Mouse (Mus musculus) brain, adult 2 months (tissue): ENCODE data around the gene Ppm1k.
"Not testable (repeated sequence)": the region's sequence is repeated elsewhere in the genome, so short reads cannot be mapped to it uniquely, and the experiment has no call there.

Source experiments
- DNase-seq: peaks from one replicate; pipeline ENCODE4 v3.0.0; 2011; ENCODE audit warnings: low read depth, low spot score

Gene Ppm1k

DNA sequence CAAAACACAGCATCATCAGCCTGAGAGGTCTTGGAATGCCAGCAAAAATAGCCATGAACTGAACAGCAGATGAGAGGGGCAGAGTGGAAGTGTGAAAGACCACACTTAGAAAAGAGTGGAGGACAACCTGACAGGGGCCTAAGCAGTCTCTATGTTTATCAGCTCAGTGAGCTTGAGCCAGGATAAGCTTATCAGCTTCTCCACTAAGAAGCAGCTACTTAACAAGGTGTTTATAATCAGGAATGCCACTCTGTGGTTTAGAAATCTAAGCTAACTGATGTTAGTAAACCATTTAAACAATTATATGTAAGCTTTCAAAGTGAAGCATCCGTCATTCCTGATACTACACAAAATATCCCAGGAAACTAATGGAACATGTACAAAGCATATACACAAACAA is 3.2 kb downstream of the Ppm1k start:
- no peak for DNase-seq

- peak; percentile 66 for DNase-seq
Measured at GRCm38 (mm10) chr6:57531441-57531840, 3.8 kb downstream of the Ppm1k start.

DNA sequence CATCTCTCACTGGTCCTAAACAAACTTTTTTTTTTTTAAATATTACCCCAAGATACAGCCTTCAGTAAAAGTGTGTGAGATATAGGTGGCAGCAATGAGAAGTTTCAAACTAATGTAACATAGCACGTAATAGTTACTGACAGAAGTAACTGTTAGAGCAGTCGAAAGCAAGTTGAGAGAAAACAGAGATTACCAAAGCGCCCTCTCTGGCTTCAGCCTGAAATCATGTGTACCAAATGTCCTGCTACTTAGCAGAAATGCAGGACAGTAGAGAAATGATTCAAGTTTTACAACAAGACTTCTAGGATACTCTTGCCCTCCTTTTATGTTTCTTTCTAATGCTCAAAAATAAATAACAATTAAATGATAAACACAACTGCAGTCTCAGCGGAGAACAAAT is 4.3 kb downstream of the Ppm1k start:
- DNase-seq = no peak

DNA sequence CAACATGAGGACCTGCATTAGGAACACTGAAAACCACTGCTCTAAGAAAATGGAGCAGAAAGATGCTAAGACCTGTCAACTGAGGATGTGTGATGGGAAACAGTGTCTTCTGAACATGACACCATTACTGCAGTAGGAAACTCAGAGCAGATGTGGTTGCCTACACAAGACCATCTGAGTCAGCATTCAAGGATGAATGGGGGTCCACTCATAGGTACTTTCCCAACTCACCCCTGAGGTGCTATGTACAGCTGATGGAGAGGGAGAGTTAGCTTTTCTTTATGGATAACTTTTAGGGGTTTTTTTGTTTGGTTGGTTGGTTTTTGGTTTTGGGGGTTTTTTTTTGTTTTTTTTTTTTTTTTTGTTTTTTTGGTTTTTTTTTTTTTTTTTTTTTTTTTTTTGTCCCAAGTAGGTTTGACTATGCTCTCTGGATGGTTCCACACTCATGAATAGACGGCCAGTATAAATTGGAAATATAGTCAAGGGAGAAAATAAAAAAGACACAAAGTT is 5.9 kb downstream of the Ppm1k start:
- DNase-seq = no peak

DNA sequence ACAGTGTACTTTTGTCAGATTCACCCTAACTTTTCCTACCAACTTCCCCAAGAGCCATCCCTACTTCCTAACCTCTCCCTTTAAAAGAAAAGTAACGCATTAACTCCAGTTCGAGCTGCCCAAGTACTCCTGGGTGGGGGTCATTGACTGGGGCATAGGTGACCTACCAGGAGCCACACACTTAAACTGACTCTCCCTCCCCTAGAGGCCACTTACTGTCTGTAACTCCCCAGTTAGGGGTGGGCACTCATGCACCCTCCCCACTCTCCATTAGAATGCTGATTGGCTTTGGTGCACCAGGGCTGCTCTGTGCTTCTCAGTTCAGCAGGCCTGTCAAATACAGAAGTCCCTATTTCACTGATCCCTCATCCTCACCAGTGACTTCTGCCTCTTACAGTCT is 8.3 kb downstream of the Ppm1k start:
- DNase-seq = no peak

DNA sequence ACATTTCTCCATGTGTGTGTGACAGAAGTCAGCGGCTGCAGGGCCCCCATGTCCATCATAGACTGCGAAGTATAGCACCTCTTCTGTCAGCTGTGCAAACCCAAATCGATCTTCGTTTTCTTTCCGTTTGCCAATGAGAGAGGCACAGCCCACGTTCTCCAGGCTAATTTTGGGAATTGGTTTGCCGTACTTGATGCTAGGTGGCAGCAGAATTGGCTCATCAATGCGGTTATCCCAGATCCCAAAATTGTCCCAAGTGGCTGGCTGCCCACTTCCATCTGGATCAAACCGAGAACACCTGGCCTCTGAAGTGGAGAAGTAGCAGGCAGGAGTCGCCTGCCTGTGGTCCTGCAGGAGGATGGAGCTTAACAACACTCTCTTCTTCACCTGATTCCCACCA is 10.5 kb downstream of the Ppm1k start:
- DNase-seq = peak; percentile 74

- no peak for DNase-seq
Measured at GRCm38 (mm10) chr6:57520749-57521652, 14.3 kb downstream of the Ppm1k start.

DNA sequence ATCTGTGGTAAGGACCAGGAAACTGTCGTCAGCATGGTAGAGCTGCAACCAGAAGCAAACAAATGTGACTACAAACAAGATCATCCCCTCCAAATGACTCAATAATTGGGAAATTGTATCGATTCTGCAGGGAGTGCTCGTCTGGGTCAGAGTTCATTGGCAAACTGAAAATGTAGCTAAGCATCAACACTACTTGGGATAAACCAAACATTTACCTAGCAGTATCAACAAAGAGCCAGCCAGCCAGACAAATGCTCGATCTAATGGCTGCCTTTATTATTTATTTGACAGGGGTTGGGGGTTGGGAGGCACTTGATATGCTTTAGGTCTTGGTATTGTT is 21.3 kb downstream of the Ppm1k start:
- DNase-seq = no peak

GRCm38 (mm10) chr6:57513351-57514034 is 21.8 kb downstream of the Ppm1k start:
- no peak for DNase-seq

- DNase-seq = peak; percentile 91
Measured at GRCm38 (mm10) chr6:57511899-57512298, 23.4 kb downstream of the Ppm1k start.

- no peak for DNase-seq
Measured at GRCm38 (mm10) chr6:57503662-57504379, 31.4 kb downstream of the Ppm1k start.

DNA sequence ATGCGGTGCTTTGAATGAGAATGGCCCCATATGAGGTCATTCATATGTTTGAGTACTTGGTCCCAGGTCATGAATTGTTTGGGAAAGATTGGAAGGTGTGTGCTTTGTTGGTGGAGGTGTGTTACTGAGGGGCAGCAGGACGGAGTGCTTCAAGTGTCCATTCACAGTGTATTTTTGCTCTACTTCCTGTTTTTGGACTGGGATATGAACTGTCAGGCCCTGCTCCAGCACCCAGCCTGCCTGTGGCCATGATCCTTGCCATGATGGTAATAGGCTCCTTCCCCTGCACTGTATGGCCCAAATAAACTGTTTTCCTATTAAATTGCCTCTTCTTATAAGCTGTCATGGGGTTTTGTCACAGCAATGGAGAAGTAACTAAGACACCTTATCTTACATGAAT is 36.1 kb downstream of the Ppm1k start:
- no peak for DNase-seq

- not testable (repeated sequence) for DNase-seq
Measured at GRCm38 (mm10) chr6:57468161-57468560, 67.1 kb downstream of the Ppm1k start.
